Mouse (Mus musculus) kidney, adult 2 months (tissue): Measurements from ENCODE around the gene Hivep2.

Experiments used
- CTCF ChIP-seq: fragments of 200-500 bp; conservative IDR thresholded peaks from 2 replicates; pipeline ENCODE4 v1.5.1; 2011; ENCODE audit warnings: low read depth, mild to moderate bottlenecking, control low read depth, low read length, moderate library complexity, mixed read lengths; ENCODE audit not compliant: insufficient read depth, insufficient read length
- POLR2A ChIP-seq: fragments of 200-500 bp; IDR thresholded peaks from one replicate; pipeline ENCODE4 v1.6.1; 2011; ENCODE audit warnings: low read depth, low read length, control low read depth

DNA sequence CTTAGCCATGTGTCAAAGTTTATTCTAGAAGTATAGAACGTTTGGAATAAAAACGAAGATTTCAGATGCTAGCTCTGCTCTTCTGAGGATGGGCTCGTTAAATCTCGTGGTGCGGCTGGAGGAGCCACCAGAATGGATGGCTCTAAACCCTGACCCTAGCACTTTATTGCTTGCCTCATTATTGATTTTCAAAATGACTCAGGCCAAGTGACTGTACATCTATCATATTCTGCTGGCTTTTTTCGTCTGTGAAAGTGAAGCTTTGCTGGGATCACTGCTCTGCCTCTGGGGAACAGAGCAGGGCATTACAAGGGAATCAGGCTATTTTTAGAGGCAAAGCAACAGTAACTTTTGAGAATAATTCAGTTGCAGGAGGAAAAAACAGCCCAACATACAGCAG, 10.4 kb downstream of the Hivep2 start:
- TF ChIP-seq CTCF (no peak), POLR2A (no peak)
